Mouse (Mus musculus) R1 (cell line): Measurements from ENCODE around the gene Prn.

ENCODE experiments used
- DNase-seq: peaks from one replicate; pipeline ENCODE4 v3.0.0-alpha.2; 2018; ENCODE audit warnings: low read depth, low spot score

Gene Prn

GRCm38 (mm10) chr2:131906846-131907245, 2.9 kb upstream of the Prn start:
- DNase-seq, result no peak

GRCm38 (mm10) chr2:131907311-131907710, 2.4 kb upstream of the Prn start:
- DNase-seq, result no peak

GRCm38 (mm10) chr2:131908351-131908861, 1.4 kb upstream of the Prn start:
- no peak for DNase-seq

- no peak for DNase-seq
Observed at GRCm38 (mm10) chr2:131908906-131909305, 851 bp upstream of the Prn start.

GRCm38 (mm10) chr2:131910847-131911246, 1.1 kb downstream of the Prn start:
- DNase-seq, result no peak

- DNase-seq, result no peak
Observed at GRCm38 (mm10) chr2:131911341-131911740, 1.6 kb downstream of the Prn start.

GRCm38 (mm10) chr2:131912526-131913258, 2.9 kb downstream of the Prn start:
- DNase-seq, result no peak

- DNase-seq, result no peak
Observed at GRCm38 (mm10) chr2:131932275-131932902, 22.6 kb downstream of the Prn start.

- DNase-seq, result no peak
Observed at GRCm38 (mm10) chr2:131933013-131933412, 23.3 kb downstream of the Prn start.

GRCm38 (mm10) chr2:131933598-131933997, 23.8 kb downstream of the Prn start:
- no peak for DNase-seq

- DNase-seq, result no peak
Observed at GRCm38 (mm10) chr2:131934243-131934642, 24.5 kb downstream of the Prn start.

GRCm38 (mm10) chr2:131935390-131936105, 25.8 kb downstream of the Prn start:
- peak; percentile 85 for DNase-seq

GRCm38 (mm10) chr2:131936410-131936809, 26.7 kb downstream of the Prn start:
- no peak for DNase-seq

- peak; percentile 70 for DNase-seq
Observed at GRCm38 (mm10) chr2:131939404-131940111, 29.8 kb downstream of the Prn start.

GRCm38 (mm10) chr2:131940506-131940905, 30.7 kb downstream of the Prn start:
- DNase-seq, result no peak

- DNase-seq, result no peak
Observed at GRCm38 (mm10) chr2:131941501-131941900, 31.7 kb downstream of the Prn start.

GRCm38 (mm10) chr2:131944370-131944769, 34.6 kb downstream of the Prn start:
- no peak for DNase-seq

- no peak for DNase-seq
Observed at GRCm38 (mm10) chr2:131945225-131945624, 35.5 kb downstream of the Prn start.

- DNase-seq, result no peak
Observed at GRCm38 (mm10) chr2:131945765-131946164, 36.0 kb downstream of the Prn start.

GRCm38 (mm10) chr2:131946351-131946750, 36.6 kb downstream of the Prn start:
- no peak for DNase-seq

GRCm38 (mm10) chr2:131948156-131948555, 38.4 kb downstream of the Prn start:
- DNase-seq, result no peak
